Mouse (Mus musculus) stomach, postnatal 0 days (tissue): ENCODE results near the gene Psmg3.

Experiments used
- CTCF ChIP-seq: IDR thresholded peaks from 2 replicates; pipeline ENCODE4 v1.5.1; 2016; ENCODE audit warnings: antibody characterized with exemption, low read depth, mild to moderate bottlenecking, moderate library complexity
- EP300 ChIP-seq: optimal IDR thresholded peaks from 2 replicates; pipeline ENCODE3; 2016; ENCODE audit warnings: antibody characterized with exemption

- TF ChIP-seq CTCF, result no peak
- TF ChIP-seq EP300, result no peak
Measured at GRCm38 (mm10) chr5:139832125-139832524, 5.4 kb upstream of the Psmg3 start.
